Mouse (Mus musculus): ENCODE measurements at regions not wholly inside any gene's neighbourhood (a gene's known extent, or its start where the extent isn't known, plus 50 kb on each side); places are given as distances from the start of the nearest gene placed in this dataset.

DNA sequence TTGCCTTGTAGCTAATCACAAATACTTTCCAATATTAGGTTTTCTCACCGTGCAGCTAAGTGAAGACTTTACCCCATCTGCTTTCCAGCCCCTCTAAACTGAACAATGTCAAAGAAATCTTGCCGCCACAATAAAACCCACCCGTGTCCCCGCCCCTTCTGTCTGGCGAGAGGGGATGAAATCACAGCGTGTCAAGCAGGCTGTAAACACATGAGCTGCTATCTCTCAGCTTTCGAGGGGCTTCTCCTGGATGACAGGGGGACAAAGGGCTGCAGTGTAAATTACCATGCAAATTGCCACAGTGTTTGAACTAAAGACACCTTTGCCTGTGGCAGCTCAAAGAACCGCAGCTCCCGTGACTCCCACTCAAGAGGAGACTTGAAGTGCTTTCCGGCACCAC lies 134.3 kb downstream of the Slc4a3 start:
- TF ChIP-seq POLR2A (IDR thresholded peaks at IDR 0.05; ENCODE audit: low read depth, low read length) (no peak), CTCF (IDR thresholded peaks at IDR 0.05; ENCODE audit: extremely low read depth, insufficient read depth, insufficient read length, insufficient replicate concordance) (no peak)
- Histone ChIP-seq H3K36me3 (ENCODE audit: control insufficient read depth, insufficient read depth, low read length) (no peaks in the 10 kb centered on the region), H3K27me3 (ENCODE audit: control insufficient read depth, insufficient read depth, low read length) (no peaks in the 10 kb centered on the region), H3K27ac (ENCODE audit: insufficient read depth, low read length) (no peak overlapping the region), H3K4me3 (ENCODE audit: extremely low read depth, insufficient read depth, insufficient read length) (no peak overlapping the region), H3K4me1 (ENCODE audit: control insufficient read depth, insufficient read depth, insufficient read length) (no peaks in the 10 kb centered on the region)
- WGBS: 40% methylated on average over 10 of the region's 10 CpGs
- no peak for DNase-seq (ENCODE audit: low read depth in 1 of 2, low spot score in 2 of 2)

DNA sequence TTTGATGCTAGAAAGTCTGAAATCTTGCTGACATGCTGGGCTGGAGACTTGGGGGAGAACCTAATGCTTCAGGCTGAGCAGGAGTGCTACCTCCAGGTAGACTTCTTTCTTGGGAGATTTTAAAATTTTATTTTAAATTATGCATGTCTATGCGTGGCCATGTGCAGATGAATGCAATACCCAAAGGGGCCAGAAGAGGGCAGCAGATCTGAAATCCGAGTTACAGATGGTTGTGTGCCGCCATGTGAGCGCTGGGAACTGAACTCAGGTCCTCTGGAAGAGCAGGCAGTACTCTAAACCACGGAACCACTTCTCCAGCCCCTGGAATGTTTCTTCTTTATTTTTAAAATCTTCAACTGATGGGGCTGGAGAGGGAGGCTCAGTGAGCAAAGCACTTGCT lies 135.8 kb downstream of the Slc4a3 start:
- no peak overlapping the region for H3K27ac ChIP-seq (ENCODE audit: insufficient read depth, low read length)
- TF ChIP-seq CTCF (IDR thresholded peaks at IDR 0.05; ENCODE audit: extremely low read depth, insufficient read depth, insufficient read length, insufficient replicate concordance) (no peak), POLR2A (IDR thresholded peaks at IDR 0.05; ENCODE audit: low read depth, low read length) (no peak)
- no peaks in the 10 kb centered on the region for H3K4me1 ChIP-seq (ENCODE audit: control insufficient read depth, insufficient read depth, insufficient read length)
- H3K36me3 ChIP-seq (ENCODE audit: control insufficient read depth, insufficient read depth, low read length): no peaks in the 10 kb centered on the region
- no peak overlapping the region for H3K4me3 ChIP-seq (ENCODE audit: extremely low read depth, insufficient read depth, insufficient read length)
- 88% methylated on average over 5 of the region's 5 CpGs for WGBS
- H3K27me3 ChIP-seq (ENCODE audit: control insufficient read depth, insufficient read depth, low read length): no peaks in the 10 kb centered on the region
- DNase-seq (ENCODE audit: low read depth in 1 of 2, low spot score in 2 of 2): no peak

DNA sequence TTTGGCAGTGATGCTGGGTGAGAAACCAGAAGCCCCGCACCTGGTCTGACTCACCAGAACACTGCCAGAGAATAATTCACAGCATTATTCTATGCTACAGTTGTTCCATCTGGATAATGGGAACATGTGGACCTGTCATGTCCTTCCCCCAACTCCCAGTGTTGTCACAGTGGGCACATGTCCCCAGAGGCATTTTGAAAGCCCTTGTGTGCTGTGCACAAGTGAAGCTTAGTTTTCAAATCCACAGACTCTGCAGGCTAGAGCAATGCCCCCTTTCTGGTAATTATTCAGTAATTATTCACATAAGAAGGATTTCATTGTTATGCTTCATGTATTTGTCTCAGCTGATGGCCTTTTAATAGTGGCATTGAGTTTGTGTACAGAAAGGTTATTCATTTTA lies 146.7 kb downstream of the Slc4a3 start:
- no peak for DNase-seq (ENCODE audit: low read depth in 1 of 2, low spot score in 2 of 2)
- H3K27me3 ChIP-seq (ENCODE audit: control insufficient read depth, insufficient read depth, low read length): no peaks in the 10 kb centered on the region
- TF ChIP-seq POLR2A (IDR thresholded peaks at IDR 0.05; ENCODE audit: low read depth, low read length) (no peak), CTCF (IDR thresholded peaks at IDR 0.05; ENCODE audit: extremely low read depth, insufficient read depth, insufficient read length, insufficient replicate concordance) (no peak)
- H3K4me3 ChIP-seq (ENCODE audit: extremely low read depth, insufficient read depth, insufficient read length): no peak overlapping the region
- WGBS: 96% methylated on average over 1 of the region's 1 CpGs
- no peak overlapping the region for H3K27ac ChIP-seq (ENCODE audit: insufficient read depth, low read length)
- no peaks in the 10 kb centered on the region for H3K4me1 ChIP-seq (ENCODE audit: control insufficient read depth, insufficient read depth, insufficient read length)
- no peaks in the 10 kb centered on the region for H3K36me3 ChIP-seq (ENCODE audit: control insufficient read depth, insufficient read depth, low read length)

DNA sequence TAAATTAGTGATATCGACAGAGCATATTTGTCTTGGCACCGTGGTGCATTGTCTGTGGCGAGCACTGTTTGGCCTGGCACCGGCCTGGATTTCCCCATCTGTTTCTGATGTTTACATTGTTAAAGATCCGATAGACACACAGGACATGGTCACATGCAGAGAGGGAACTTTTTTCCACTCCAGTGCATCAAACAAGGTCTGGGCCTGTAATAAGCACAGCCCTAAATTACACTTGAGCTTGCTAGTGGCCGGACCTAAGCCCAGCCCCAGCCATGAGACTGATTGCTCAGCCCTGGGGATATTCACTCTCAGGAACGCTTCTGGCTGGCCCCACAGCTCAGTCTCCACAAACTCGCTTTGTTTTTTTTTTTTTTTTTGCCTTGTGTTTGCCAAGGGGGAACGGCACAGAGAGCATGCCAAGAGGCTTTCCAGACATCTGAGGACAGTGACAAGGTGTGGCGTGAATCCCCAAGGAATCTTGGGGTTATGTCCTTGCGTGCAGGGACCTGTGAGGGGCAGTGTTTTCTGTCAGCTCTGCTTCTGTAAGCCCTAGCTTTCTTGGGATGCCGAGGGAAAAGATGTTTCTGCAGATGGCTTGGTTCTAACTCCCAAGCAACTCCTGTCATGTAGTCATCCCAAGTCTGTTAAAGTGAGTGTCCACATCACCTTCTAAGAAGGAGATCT lies 147.3 kb downstream of the Slc4a3 start:
- no peaks in the 10 kb centered on the region for H3K4me1 ChIP-seq (ENCODE audit: control insufficient read depth, insufficient read depth, insufficient read length)
- H3K27me3 ChIP-seq (ENCODE audit: control insufficient read depth, insufficient read depth, low read length): no peaks in the 10 kb centered on the region
- TF ChIP-seq POLR2A (IDR thresholded peaks at IDR 0.05; ENCODE audit: low read depth, low read length) (no peak), CTCF (IDR thresholded peaks at IDR 0.05; ENCODE audit: extremely low read depth, insufficient read depth, insufficient read length, insufficient replicate concordance) (no peak)
- WGBS: 71% methylated on average over 12 of the region's 12 CpGs
- DNase-seq (ENCODE audit: low read depth in 1 of 2, low spot score in 2 of 2): no peak
- H3K4me3 ChIP-seq (ENCODE audit: extremely low read depth, insufficient read depth, insufficient read length): no peak overlapping the region
- H3K27ac ChIP-seq (ENCODE audit: insufficient read depth, low read length): no peak overlapping the region
- H3K36me3 ChIP-seq (ENCODE audit: control insufficient read depth, insufficient read depth, low read length): no peaks in the 10 kb centered on the region

DNA sequence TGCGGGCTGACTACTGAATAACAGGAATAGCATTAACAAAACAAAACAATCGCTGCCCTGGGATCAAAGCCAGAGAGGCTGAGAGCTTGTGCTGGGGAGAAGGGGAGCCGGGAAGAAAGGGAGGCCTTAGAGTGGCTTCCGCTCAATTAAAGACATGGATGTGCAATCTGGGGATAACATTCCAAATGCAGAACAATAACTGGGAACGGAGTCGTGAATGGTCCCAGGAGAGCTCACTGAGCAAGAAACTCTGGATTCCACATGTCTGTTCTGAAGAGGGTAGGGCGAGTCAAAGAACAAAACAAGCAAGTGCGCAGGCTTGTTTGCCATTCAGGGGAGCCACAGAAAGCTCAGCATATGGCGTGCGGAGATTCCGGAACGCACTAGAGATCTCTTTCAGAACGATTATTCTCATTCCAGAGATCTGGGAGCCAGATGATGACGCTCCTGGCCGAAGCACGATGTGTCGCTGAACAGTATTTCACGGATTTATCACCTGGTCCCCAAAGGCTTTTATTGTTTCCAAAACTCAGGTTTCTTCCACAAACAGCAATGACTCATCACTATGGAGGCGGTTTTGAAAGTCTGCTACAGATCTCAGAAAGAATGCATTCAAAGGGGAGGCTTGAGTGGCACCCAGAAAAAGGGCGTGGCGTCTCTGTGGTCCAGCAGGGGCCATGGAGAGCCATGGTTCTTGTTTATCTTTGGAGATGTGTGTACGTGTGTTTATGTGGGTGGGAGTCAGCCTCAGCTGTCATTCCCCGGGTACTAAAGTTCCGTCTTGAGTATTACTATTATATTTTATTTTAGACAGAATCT lies 159.0 kb downstream of the Slc4a3 start:
- no peak for DNase-seq (ENCODE audit: low read depth in 1 of 2, low spot score in 2 of 2)
- Histone ChIP-seq H3K27ac (ENCODE audit: insufficient read depth, low read length) (no peak overlapping the region), H3K4me3 (ENCODE audit: extremely low read depth, insufficient read depth, insufficient read length) (no peak overlapping the region), H3K4me1 (ENCODE audit: control insufficient read depth, insufficient read depth, insufficient read length) (no peaks in the 10 kb centered on the region), H3K36me3 (ENCODE audit: control insufficient read depth, insufficient read depth, low read length) (no peaks in the 10 kb centered on the region), H3K27me3 (ENCODE audit: control insufficient read depth, insufficient read depth, low read length) (no peaks in the 10 kb centered on the region)
- TF ChIP-seq CTCF (IDR thresholded peaks at IDR 0.05; ENCODE audit: extremely low read depth, insufficient read depth, insufficient read length, insufficient replicate concordance): no peak
- TF ChIP-seq POLR2A (IDR thresholded peaks at IDR 0.05; ENCODE audit: low read depth, low read length): no peak
- WGBS: 61% methylated on average over 24 of the region's 24 CpGs

DNA sequence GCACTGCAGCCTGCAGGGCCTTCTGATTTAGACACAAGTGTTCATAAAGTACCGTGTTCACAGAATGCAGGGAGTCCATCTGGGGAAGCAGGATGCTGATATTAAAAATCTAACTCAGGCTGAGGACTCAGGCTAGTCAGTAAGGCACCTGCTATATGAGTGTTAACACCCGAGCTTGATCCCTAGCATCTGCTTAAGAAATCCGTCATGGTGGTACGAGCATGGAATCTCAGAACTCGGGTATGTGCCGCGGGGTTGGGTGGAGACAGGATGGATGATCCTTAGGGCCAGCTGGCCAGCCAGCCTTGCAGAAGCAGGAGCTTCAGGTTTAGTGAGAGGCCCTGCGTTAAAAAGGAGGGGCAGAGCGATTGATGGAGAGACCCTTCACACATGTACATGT lies 160.1 kb downstream of the Slc4a3 start:
- no peak for TF ChIP-seq CTCF (IDR thresholded peaks at IDR 0.05; ENCODE audit: extremely low read depth, insufficient read depth, insufficient read length, insufficient replicate concordance)
- TF ChIP-seq POLR2A (IDR thresholded peaks at IDR 0.05; ENCODE audit: low read depth, low read length): no peak
- Histone ChIP-seq H3K36me3 (ENCODE audit: control insufficient read depth, insufficient read depth, low read length) (no peaks in the 10 kb centered on the region), H3K4me1 (ENCODE audit: control insufficient read depth, insufficient read depth, insufficient read length) (no peaks in the 10 kb centered on the region), H3K4me3 (ENCODE audit: extremely low read depth, insufficient read depth, insufficient read length) (no peak overlapping the region), H3K27ac (ENCODE audit: insufficient read depth, low read length) (no peak overlapping the region), H3K27me3 (ENCODE audit: control insufficient read depth, insufficient read depth, low read length) (no peaks in the 10 kb centered on the region)
- DNase-seq (ENCODE audit: low read depth in 1 of 2, low spot score in 2 of 2): no peak
- WGBS: 93% methylated on average over 9 of the region's 9 CpGs

DNA sequence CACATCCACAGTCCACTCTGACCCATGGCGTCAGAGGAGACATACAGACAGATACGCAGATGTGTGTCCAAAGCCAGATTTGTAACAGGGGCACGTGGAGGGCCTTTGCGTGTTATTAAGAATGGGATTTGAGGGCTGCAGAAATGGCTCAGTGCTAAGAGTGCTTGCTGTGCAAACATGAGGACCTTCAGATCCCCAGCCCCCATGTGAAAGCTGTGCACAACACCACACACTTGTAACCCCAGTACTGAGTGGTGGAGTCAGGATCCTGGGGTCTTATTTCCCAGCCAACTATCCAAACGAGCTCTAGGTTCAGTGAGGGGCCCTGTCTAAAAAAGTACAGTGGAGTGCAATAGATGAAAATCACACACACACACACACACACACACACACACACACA lies 177.4 kb downstream of the Slc4a3 start:
- Histone ChIP-seq H3K27me3 (ENCODE audit: control insufficient read depth, insufficient read depth, low read length) (no peaks in the 10 kb centered on the region), H3K36me3 (ENCODE audit: control insufficient read depth, insufficient read depth, low read length) (no peaks in the 10 kb centered on the region), H3K4me1 (ENCODE audit: control insufficient read depth, insufficient read depth, insufficient read length) (no peaks in the 10 kb centered on the region), H3K4me3 (ENCODE audit: extremely low read depth, insufficient read depth, insufficient read length) (no peak overlapping the region), H3K27ac (ENCODE audit: insufficient read depth, low read length) (no peak overlapping the region)
- WGBS: 89% methylated on average over 5 of the region's 5 CpGs
- DNase-seq (ENCODE audit: low read depth in 1 of 2, low spot score in 2 of 2): no peak
- no peak for TF ChIP-seq CTCF (IDR thresholded peaks at IDR 0.05; ENCODE audit: extremely low read depth, insufficient read depth, insufficient read length, insufficient replicate concordance)
- no peak for TF ChIP-seq POLR2A (IDR thresholded peaks at IDR 0.05; ENCODE audit: low read depth, low read length)

All from spleen, adult 2 months (tissue).